Mouse (Mus musculus) layer of hippocampus, postnatal 36 days (tissue): ENCODE measurements around the gene Cavin1. TPM values are rescaled to one million over a fixed set of nuclear protein-coding genes. Genes with fewer than 3 reads are reported as not detected.

Experiments
- DNase-seq, 2 experiments: peaks; one replicate each; pipeline ENCODE4 v3.0.0; 2022
- total RNA-seq, 2 experiments: library from RNA; stranded (reverse); gene quantifications; 2 replicates each; pipeline ENCODE4 v1.2.3; 2021

The Cavin1 gene
- total RNA-seq, 2 experiments from 2014 or later = 12.4 to 14.5 TPM

DNA sequence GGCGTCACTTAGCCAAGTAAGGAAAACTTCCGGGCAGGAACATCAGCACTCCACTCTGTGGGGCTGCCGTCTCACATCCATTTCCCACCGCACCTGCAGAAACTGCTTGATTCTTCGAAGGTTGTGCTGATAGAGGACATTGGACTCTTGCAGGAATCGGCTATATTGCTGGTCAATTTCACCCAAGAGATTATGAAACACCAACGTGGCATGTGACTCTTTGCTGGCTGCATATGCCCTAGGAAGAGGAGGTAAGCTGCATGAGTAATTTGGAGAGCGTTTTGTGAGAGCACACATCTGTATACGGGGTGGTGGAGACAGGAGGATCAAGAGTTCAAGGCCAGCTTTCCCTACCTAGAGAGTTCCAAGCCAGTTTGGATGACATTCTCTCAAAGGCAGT, 62.1 kb downstream of the Cavin1 start:
- DNase-seq = no peak

DNA sequence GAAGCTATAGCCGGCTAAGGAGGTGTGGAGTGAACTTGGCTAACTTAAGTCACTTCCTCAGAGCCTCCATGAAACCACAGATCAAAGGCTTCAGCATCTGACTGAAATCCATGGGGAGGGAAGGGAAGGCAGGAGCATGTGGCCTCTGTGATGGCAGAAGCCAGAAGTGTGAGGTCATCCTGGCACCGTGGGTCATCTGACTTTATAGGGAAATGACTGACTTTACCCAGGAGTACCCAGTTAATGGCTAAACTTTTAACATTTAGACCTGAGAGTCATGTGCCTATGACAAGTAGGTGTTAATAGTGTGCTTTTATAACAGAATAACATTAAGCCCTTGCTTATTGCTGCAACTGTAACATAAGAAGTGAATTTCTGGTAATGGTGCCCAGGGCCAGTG, 62.6 kb downstream of the Cavin1 start:
- no peak for DNase-seq

DNA sequence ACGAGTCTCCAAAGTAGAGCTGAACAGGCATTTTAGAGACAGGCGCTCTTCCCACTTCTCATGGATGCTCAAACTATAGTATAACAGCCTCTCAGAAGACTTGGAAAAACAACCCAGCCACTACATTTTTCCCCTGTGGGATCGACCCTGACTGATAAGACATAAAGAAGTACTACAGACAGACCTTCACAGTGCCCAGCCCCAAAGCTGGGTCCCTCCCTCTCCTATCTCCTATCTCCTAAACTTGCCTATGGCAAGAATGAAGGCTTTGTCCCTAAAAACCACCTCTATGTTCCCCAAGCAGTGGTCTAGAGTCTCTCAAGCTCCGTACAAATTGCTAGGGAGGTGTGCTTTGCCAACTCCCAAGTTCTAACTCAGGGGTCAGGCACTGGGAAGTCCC, 63.8 kb downstream of the Cavin1 start:
- no peak for DNase-seq

Other genes starting within 250 kb of the Cavin1 start
- gene Rab5c, start 232.7 kb downstream of the Cavin1 start, total RNA-seq = 100 to 1,000 TPM; 143 to 149 TPM
- 1 to 10 TPM; 1.7 TPM for gene Kcnh4, start 210.9 kb downstream of the Cavin1 start, total RNA-seq
- gene Hcrt, start 208.0 kb downstream of the Cavin1 start, total RNA-seq = not detected
- gene Ghdc, start 199.9 kb downstream of the Cavin1 start, total RNA-seq = 1 to 10 TPM; 6.2 to 9.9 TPM
- 10 to 100 TPM; 11.7 to 12.7 TPM for gene Stat5b, start 120.2 kb downstream of the Cavin1 start, total RNA-seq
- 1 to 10 TPM; 1.1 to 1.5 TPM for gene Stat5a, start 111.5 kb downstream of the Cavin1 start, total RNA-seq
- 10 to 100 TPM; 34.2 to 44.7 TPM for gene Stat3, start 31.3 kb downstream of the Cavin1 start, total RNA-seq
- gene Atp6v0a1, start 38.6 kb upstream of the Cavin1 start, total RNA-seq = 100 to 1,000 TPM; 464 to 482 TPM
- gene Naglu, start 99.1 kb upstream of the Cavin1 start, total RNA-seq = 1 to 10 TPM; 7.2 to 9.1 TPM
- gene Hsd17b1, start 107.5 kb upstream of the Cavin1 start, total RNA-seq = 1 to 10 TPM in 1 of 2 experiments, under 1 TPM in 1; 0.67 to 1.7 TPM
- gene Coasy, start 111.7 kb upstream of the Cavin1 start, total RNA-seq = 10 to 100 TPM; 27.0 to 28.0 TPM
- gene Mlx, start 116.4 kb upstream of the Cavin1 start, total RNA-seq = 10 to 100 TPM; 42.1 to 53.7 TPM
- gene Psmc3ip, start 124.5 kb upstream of the Cavin1 start, total RNA-seq = 1 to 10 TPM; 3.6 to 3.9 TPM
- gene Retreg3, start 149.0 kb upstream of the Cavin1 start, total RNA-seq = 10 to 100 TPM; 58.7 to 61.1 TPM
- 10 to 100 TPM; 39.7 to 41.8 TPM for gene Tubg1, start 149.1 kb upstream of the Cavin1 start, total RNA-seq
- gene Tubg2, start 185.0 kb upstream of the Cavin1 start, total RNA-seq = 10 to 100 TPM; 39.9 to 40.7 TPM
- 100 to 1,000 TPM; 168 to 169 TPM for gene Cntnap1, start 199.6 kb upstream of the Cavin1 start, total RNA-seq
- gene Plekhh3, start 200.5 kb upstream of the Cavin1 start, total RNA-seq = 10 to 100 TPM; 12.5 to 14.8 TPM
- gene Ccr10, start 204.6 kb upstream of the Cavin1 start, total RNA-seq = not detected